Mouse (Mus musculus) induced T-regulatory cell, adult 2 months (primary cell): ENCODE results near the gene Ifi27l2a.
"Not testable (repeated sequence)": the region's sequence is repeated elsewhere in the genome, so short reads cannot be mapped to it uniquely, and the experiment has no call there.

Source experiments
- DNase-seq: peaks from one replicate; pipeline ENCODE4 v3.0.0-alpha.2; 2012; ENCODE audit warnings: low read depth

Ifi27l2a gene

DNA sequence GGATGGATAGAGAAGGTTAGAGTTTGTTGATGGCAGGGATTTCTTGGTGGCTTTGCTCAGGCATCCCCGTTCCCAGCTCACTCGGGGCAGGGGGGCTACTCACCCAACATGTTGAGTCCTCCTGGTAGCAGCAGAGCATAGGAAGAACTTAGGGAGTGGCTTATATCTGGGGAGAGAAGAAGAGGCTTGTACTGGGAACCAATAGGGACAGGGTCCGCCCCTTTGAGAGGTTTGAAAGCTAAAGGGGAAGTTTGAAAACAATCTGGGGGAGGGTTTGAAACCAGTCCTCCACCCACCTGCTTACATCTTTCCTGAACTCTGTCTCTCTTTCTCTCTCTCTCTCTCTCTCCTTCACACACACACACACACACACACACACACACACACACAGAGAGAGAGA lies at the start of gene Ifi27l2a:
Gene Ifi27l2a (minus strand): TSS at position 157 of the 400 bp plus-strand sequence.
- peak; percentile 91 for DNase-seq

- peak; percentile 94 for DNase-seq
These were observed 49.3 kb upstream of the Ifi27l2a start for GRCm38 (mm10) chr12:103492767-103493166.

GRCm38 (mm10) chr12:103491091-103491730 lies 47.7 kb upstream of the Ifi27l2a start:
- peak; percentile 38 for DNase-seq

GRCm38 (mm10) chr12:103487750-103488149 lies 44.3 kb upstream of the Ifi27l2a start:
- DNase-seq, result no peak

DNA sequence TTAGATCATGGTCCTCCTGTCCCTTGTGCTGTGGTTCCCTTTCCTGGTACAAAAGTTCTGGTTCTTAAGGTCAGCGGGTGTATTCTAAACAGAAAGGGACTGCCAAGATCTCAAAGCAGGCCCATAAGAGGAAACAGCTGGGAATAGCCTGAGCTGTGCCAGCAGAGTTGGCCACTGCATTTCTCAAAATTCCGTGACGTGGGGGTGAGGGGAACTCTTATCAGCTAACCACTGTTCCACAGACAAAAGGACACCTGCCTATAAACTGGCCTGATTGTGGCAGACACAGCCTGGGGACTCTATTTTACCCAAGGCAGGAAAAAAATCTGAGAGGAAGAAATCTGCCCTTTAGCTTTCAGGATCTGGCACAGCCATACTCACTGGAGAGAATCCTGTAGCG lies 43.8 kb upstream of the Ifi27l2a start:
- DNase-seq, result no peak

GRCm38 (mm10) chr12:103486726-103487125 lies 43.2 kb upstream of the Ifi27l2a start:
- DNase-seq, result no peak

DNA sequence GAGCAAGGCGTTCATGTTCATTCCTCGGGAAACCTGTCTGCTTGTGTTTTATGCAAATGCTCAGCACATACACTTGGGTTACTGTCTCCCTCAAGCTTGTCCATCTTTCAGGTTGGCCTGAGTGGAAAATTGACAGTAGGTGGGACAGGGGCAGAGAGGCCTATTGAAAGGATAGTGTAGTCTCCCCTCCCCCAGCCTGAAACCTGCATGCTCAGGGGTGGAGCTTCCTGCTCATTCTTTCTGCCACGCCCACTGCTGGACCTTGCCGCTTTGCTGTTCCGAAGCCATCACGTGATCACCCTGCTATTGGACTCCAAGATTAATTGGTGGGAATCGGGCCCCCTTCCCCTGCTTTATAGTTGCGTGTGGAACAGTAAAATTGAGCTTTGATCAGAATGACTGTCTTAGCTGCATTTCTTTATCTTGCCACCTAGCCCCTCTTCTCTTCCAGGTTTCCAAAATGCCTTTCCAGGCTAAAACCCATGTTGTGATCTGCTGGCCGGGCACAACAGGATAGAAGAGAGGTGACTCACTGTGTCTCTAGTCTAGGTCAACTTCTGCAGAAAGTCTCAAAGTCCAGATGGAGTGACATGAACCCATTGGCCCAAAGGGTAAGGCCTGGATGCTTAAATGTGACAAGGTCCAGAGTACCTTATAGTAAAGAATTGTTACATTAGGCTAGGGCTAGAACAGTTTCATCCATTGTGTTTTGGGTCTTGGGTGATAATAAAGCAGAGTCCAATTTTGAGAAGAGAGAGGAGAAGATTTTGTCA lies 40.9 kb upstream of the Ifi27l2a start:
- not testable (repeated sequence) for DNase-seq

DNA sequence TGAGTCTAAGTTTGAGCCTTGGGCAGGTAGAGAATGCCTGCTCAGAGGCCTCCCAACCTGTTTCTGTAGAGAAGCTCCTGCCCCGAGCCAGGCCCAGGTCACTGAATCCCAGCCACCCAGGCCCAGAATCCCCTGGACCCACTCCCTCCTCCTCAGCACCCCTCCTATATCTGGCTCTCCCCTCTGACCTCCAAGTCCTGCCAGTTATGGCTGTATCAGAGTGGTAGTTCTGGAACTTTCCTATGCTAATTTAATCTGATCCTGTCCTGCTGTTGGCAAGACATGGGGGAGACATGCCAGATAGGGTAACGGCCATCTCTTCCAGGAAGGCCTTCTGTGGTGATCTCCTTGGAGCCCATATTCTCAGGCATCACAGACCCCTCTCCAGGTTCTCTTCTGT lies 39.3 kb upstream of the Ifi27l2a start:
- DNase-seq, result no peak

GRCm38 (mm10) chr12:103481671-103482070 lies 38.2 kb upstream of the Ifi27l2a start:
- DNase-seq, result no peak

GRCm38 (mm10) chr12:103477461-103478015 lies 34.1 kb upstream of the Ifi27l2a start:
- DNase-seq, result no peak

- DNase-seq, result no peak
These were observed 33.4 kb upstream of the Ifi27l2a start for GRCm38 (mm10) chr12:103476779-103477389.

- DNase-seq, result no peak
These were observed 31.0 kb upstream of the Ifi27l2a start for GRCm38 (mm10) chr12:103474481-103474880.

GRCm38 (mm10) chr12:103457140-103457539 lies 13.7 kb upstream of the Ifi27l2a start, which contains the start of gene Ifi27l2b:
Gene Ifi27l2b, minus strand, starts transcription at chr12:103457223.
- no peak for DNase-seq

DNA sequence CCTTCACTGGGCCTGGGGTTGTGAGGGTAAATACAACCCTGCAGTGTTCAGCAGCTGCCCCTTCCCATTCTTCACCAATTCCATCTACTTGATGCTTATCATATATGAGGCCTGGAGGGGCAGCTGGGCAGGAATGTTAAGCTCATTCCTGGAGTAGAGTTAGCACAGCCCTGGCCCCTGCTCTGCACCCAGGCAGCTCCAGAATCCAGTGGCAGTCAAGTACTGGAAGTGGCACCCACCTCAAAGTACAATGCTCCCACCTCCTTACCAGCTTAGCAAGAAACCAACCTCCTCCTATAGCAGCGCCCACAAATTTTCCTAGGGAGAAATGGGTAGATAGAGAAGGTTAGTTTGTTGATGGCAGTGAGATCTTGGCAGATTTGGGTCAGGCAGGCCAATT lies 13.2 kb upstream of the Ifi27l2a start:
- not testable (repeated sequence) for DNase-seq

DNA sequence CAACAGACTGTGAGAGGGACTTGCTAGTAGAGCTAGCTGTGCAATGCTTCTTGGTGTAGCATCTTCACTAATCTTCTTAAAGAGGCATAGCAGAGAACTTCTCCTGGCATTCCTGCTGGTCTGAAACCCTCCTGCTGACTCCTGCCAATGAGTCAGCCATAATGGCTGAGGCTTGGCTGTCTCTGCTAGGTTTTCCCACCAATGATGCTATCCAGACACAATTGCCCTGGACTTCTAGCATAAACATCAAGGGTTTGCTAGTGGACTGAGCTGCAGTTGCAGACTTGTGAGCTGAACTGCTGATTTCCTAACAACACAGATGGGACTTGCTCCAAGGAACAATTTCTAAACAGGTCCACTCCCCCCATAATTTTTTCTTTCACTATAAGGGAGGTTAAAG lies 9.9 kb upstream of the Ifi27l2a start:
- no peak for DNase-seq

DNA sequence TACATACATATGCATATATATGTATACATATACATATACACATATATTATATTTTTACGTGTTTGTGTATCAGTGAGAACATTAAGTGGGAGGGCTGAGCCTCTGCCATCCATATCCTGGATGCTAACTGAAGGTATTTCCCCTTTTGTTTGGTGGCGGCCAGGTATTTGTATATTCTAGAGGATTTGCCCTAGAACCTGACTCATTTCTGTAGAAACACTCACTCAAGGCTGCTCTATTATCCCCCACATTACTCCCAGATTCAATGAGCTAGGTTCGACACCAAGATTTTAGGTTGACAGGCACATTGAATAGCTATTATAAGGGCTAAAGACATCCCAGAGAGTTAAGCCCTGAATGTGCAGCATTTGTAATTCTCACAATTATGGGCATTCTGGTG lies 1.6 kb upstream of the Ifi27l2a start:
- peak; percentile 50 for DNase-seq

DNA sequence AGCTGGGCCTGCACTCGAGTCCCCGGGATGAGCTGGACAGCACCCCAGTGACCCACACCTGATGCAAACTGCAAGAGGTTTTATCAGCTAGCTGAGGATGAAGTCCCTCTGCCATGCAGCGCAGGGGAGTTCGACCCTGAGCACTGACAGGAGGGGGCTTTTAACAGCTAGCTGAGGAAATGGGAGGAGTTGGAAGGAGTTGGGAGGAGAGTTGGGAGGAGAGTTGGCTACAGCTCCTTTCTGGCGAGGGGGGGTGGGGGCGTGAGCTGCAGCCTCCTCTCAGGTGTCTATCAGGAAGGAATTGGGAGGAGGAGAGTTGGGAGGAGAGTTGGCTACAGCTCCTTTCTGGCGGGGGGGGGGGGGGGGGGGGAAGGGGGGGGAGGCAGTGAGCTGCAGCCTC lies 781 bp upstream of the Ifi27l2a start:
- DNase-seq, result not testable (repeated sequence)

- no peak for DNase-seq
These were observed 5.9 kb downstream of the Ifi27l2a start for GRCm38 (mm10) chr12:103437601-103438000.

DNA sequence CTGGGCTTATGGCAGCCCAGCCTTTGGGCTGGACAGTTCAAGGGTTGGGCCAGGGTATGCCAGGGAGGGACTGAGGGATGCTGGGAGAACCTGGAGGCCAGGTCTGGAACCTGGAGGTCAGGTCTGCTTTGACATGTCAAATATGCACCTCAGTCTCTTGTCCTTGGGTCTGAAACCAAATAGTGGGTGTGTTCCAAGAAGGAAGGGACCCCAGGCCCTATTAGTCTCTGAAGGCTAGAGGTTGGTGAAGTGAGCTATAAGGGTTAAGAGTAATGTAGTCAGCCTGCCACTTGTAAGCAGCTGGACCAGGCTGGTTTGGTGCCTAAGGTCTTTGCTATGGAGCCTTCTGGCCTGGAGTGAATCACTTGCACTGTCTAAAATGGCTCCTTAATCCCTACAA lies 8.6 kb downstream of the Ifi27l2a start:
- no peak for DNase-seq

DNA sequence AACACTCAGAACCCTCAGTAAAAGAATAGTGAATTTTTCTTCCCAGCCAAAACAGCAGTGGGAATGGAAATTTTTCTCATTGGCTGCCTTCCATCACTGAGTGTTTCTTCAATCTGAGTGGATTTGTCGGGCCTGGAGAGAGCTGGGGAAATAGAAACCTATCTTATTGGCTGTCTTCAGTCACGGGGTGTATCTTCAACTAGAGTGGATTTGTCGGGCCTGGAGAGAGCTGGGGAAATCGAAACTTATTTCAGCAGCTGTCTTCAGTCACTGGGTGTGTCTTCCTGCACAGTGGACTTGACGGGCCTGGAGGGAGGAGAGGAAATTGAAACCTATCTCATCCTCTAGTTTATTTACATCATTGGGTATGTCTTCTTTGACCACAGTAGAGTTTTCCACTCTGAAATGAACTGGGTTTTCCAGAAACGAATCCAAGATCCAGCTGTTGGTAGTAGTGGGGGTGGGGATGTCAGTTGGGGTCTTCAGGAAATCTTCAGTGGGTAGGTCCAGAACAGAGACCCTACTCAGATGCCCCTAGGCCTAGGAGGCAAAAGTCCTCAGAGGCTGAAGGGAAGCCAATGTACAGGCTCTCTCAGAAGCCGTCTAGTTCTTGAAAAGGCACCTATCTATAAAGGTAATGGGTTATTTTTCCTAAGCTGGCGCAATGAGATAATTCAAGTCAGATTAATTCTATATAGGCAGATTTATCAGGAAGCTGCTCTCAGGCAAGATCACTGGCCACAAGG lies 9.3 kb downstream of the Ifi27l2a start, which contains the start of gene Ifi27:
Gene Ifi27 (plus strand): TSS at position 226 of the 746 bp plus-strand sequence.
- DNase-seq, result peak; percentile 93

GRCm38 (mm10) chr12:103433430-103433829 lies 10.1 kb downstream of the Ifi27l2a start:
- peak; percentile 50 for DNase-seq

DNA sequence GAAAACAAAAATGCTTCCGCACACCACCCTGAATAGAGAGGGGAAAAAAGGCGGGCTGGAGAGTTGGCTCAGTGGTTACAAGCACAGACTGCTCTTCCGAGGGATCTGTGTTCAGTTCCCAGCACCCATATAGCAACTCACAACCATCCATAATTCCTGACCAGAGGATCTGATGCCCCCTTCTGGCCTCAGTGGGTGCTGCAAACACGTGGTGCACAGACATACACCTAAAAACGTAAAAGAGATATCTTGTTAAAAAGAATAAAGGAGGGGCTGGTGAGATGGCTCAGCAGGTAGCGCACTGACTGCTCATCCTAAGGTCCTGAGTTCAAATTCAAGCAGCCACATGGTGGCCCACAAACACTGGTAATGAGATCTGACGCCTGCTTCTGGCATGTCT lies 16.8 kb downstream of the Ifi27l2a start:
- no peak for DNase-seq
